Mouse (Mus musculus) forelimb bud, embryonic 11.5 days (tissue): ENCODE measurements around the gene Sp100.

Experiments
- DNase-seq: peaks from one replicate; pipeline ENCODE4 v3.0.0-alpha.2; 2012; ENCODE audit warnings: low read depth, low spot score

Gene Sp100

DNA sequence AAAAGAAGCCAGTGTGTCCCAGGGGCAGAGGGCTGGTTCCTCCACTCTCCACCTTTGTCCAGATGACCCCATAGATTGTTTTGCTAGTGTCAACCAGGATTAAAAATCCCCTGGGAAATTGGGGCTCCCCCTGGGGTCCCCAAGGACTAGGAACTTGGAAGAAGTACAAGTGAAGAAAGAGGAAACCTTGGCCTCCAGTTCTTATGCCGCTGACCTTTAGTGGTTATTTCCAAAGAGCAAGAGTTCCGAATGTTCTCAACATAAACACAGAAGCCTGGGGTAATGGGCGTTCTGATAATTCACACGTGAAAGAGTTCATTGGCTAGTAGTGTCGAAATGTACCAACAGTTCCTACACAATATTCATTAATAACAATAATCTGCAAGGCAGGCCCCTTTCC, 96.7 kb downstream of the Sp100 start:
- no peak for DNase-seq

DNA sequence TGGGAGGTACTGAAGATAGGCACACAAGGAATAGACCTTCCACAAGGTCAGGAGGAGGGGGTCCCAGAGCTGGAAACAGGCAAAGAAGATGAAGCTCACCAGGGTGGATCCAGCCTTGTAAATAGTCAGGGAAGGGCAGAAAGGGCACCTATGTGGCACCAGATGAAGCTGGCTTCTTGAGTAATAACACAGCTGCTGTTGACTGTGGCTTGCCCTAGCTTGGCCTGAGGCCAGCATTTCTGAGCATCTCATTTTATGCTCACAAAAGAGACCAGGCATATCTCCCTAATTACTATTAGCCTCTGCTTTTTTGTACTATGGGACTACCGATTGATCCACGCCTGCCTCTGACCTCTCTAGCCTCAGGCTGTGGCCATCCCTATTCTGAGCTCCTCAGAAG, 100.0 kb downstream of the Sp100 start:
- DNase-seq: no peak

DNA sequence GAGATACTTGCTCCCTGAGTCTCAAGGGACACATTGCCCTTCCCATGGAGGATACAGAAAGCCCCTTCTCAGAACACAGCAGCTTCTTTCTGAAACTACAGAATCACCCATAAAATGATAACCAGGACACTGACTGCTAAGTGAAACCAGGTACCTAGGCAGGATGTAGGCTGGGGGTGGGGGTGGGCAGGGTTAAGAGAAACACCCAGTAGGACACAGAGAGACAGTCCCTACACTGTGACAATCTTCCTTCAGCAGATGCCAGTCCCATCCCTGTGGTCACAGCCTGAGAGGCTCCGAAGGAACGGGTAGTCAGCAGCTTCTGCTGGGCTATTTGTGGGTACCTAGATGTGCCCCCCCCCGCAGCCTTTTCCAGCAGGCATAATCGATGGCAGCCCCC, 100.9 kb downstream of the Sp100 start:
- DNase-seq: no peak

DNA sequence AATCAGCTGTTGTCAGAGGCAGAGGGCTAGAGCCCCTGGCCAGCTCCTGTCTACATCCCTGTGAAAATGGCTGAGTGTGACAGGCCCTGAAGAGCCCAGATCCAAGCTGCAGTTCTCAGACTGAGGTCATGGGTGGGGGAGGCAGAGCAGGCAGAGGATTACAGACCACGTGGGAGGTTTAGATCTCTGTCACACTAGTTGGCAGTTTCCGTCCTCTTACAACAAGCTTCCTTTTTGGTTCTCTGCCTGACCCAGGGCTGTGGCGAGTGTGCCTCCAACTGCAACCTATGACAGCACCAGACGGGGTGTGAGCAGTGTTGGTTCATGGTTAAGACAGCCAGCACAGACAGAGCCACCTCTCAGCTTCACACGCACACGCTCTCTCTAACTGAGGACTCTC, 101.7 kb downstream of the Sp100 start:
- DNase-seq: no peak

DNA sequence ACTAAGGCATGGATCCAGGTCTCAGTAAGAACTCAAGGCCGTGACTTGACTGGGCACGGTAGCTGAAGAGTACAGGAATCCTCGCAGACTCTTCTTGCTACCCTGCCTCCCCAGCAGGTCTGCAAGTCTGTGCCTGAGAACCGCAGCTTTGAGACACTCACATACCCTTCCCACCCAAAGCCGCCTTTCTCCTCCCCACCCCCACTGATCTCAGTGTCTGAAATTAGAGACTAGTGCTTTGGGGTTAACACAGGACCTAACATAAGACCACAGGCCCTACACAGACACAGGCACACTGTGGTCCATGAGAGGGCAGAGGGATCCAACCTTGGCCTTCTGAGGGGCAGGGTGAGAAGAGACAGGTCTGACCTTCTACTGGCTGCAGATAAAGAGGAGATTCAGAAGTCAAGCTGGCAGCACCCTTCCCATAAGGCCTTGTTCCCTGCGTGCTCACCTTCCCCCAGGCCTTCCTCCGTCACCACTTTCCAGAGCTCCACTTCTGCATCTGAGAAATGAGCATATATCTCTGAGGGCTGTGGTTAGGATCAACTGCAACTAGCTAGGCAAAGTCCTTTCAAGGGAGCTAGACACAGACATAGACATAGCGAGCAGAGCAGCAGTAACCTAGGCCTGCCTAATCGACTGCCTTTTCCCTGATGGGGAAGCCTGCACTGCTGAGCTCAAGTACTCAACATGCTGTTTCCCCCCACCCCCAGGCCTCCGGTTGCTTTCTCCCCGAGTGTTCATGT, 102.3 kb downstream of the Sp100 start:
- DNase-seq: no peak

DNA sequence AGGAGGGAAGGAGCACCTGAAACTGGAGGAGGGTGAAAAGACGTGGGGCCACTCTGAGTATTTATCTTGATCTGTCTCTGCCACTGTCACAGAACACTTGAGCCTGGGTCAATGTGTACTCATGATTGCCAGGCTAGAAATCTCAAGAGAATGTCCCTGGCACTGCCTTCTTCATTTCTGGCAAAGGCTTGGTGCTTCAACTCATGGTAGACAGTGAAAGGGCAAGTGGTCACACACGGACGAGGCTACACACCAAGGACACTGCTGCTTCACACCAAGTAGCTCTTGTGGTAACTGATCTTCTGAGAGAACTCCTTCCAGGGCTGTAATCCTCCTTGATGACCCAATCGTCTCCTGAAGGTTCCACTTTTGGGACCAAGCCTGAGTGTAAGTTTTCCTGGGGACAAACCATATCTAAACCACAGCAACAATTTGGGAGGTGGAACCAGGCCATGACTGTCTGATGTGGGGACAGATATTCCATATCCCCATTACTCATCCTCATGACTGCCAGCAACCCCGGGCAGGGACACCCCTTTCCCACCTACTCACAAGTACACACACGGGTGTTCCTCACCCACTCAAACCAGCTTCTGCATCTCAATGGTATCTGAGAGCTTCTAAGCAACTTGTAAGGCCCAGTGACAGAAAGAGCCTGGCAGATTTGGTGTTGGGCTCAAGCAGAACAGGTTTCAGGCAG, 107.9 kb downstream of the Sp100 start:
- DNase-seq: no peak

DNA sequence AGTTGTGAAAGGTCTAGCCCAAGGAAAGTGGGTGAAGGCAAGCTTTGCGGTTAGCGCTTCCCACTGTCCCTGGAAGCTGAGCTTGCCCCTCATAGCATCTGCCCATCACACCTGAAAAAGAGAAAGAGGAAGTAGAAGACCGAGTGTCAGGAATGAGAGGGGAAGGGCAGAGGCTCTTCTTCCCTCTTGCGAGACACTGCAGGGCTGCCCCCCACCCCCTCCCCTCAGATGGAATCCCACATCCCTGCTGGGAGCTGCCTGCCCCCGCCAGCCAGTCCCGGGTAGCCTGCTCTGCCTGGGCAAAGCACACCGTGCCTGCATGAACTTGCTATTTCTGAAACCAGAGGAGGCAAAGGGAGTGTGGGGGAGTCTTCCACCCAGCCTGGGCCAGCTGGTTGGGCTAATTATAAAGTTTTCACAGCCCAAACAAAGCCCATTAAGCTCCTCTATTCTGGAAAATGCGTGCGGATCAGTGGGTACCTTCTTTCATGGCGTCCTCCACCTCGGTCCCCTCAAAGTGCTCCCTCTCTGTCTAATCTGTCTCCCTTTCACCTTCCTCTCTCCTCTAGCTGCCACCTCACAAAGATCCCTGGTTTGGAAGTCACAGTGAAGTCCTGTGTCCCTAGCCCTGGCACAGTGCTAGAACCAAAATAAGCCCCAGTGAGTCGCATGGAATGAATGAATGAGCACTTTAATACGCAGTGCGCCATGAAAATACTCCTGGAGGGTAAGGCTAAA, 108.6 kb downstream of the Sp100 start:
- DNase-seq: no peak

DNA sequence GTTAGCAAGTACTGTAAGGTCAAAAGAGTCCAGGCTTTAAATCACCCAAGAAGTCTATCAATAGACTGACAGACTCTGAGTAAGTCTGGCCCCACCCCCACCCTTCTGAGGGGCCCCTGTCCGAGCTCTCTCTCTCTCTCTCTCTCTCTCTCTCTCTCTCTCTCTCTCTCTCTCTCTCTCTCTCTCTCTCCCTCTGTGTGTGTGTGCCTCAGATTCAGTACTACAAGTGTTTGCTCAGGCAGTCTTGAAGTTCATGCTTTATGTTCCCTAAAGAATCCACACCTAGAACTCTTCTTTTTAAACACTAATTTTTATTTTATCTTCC, 109.1 kb downstream of the Sp100 start:
- DNase-seq: no peak
